Comparison of ENCODE assay signal across 13 mouse cellular contexts in genomic region chr3:152113496-152113895, GRCm38 (mm10). TPM values are rescaled to one million over a fixed set of nuclear protein-coding genes. Genes with fewer than 3 reads are reported as not detected.
DNase-seq lines count a peak whose midpoint lies in the region; ATAC-seq and TF ChIP-seq lines count a peak whose summit lies in the region.
"Had no signal": no experiment of that assay in that cellular context is flagged by ENCODE, and none has a peak within 500 bp of the region (broad histone marks: within the 10 kb centered on the region; RNA-seq: fewer than 3 reads in every experiment).

No protein-coding gene starts in this region.

- TF ChIP-seq POLR2A in heart, adult 2 months (IDR thresholded peaks at IDR 0.05; ENCODE audit: insufficient read depth, low read depth, low read length), result no peak

- H3K27ac ChIP-seq in heart, adult 2 months, result peak overlapping the region; percentile 73
- H3K27ac ChIP-seq in intestine, embryonic 15.5 days, result peak overlapping the region; percentile 33
- H3K27ac ChIP-seq in liver, postnatal 0 days (ENCODE audit: low read depth), result peak overlapping the region; percentile 55
- H3K27ac ChIP-seq in forebrain, embryonic 13.5 days, result no peak overlapping the region
- H3K27ac ChIP-seq: layer of hippocampus, adult 2 months; limb, embryonic 12.5 days had no signal

- no peak overlapping the region for H3K4me3 ChIP-seq in heart, adult 2 months
- H3K4me3 ChIP-seq in intestine, embryonic 15.5 days (replicated peaks), result no peak overlapping the region
- H3K4me3 ChIP-seq in liver, postnatal 0 days (ENCODE audit: low read depth, low read length), result no peak overlapping the region
- no peak overlapping the region for H3K4me3 ChIP-seq in forebrain, embryonic 13.5 days
- H3K4me3 ChIP-seq: layer of hippocampus, adult 2 months; limb, embryonic 12.5 days had no signal

- intact Hi-C loops in heart, adult 2 months (cut with DNase I), result loop anchor here (10.0 kb wide), 2 partner anchors 51 to 201 kb away; partner anchors contain the start of gene Gipc2

- DNase-seq in heart, adult 2 months, result peak in 1 of 2 experiments; percentile 17
- DNase-seq in heart, adult 8-10 months (ENCODE audit: low spot score), result no peak
- peak; percentile 58 to 79 for DNase-seq in kidney, postnatal 25 days
- DNase-seq in liver, postnatal 0 days, result no peak
- no peak for DNase-seq in cerebellum, adult 8-10 months
- DNase-seq in right cerebral cortex, postnatal 10 days (ENCODE audit: low spot score in 2 of 2), result no peak
- DNase-seq: cerebellum, adult 9-10 months had no signal

- H3K9me3 ChIP-seq in intestine, embryonic 15.5 days, result no peaks in the 10 kb centered on the region
- no peaks in the 10 kb centered on the region for H3K9me3 ChIP-seq in liver, postnatal 0 days (ENCODE audit: low read length)
- no peaks in the 10 kb centered on the region for H3K9me3 ChIP-seq in forebrain, embryonic 13.5 days (replicated peaks)

- peak; percentile 72 for ATAC-seq in intestine, embryonic 15.5 days
- ATAC-seq in liver, postnatal 0 days, result peak; percentile 43
- no peak for ATAC-seq in forebrain, embryonic 13.5 days

- H3K4me2 ChIP-seq in intestine, embryonic 15.5 days (replicated peaks), result no peak overlapping the region
- H3K4me2 ChIP-seq in liver, postnatal 0 days (ENCODE audit: low read depth, low read length), result 0 out of 2 replicates have a peak overlapping the region, but pooled peaks have one; percentile 27
- no peak overlapping the region for H3K4me2 ChIP-seq in forebrain, embryonic 13.5 days
- H3K4me2 ChIP-seq: limb, embryonic 12.5 days had no signal

- no peak overlapping the region for H3K9ac ChIP-seq in heart, adult 2 months (ENCODE audit: low read depth, low read length)
- no peak overlapping the region for H3K9ac ChIP-seq in intestine, embryonic 15.5 days
- H3K9ac ChIP-seq in liver, postnatal 0 days (replicated peaks), result peak overlapping the region; percentile 13; the same call in 1 of the 2 replicates
- no peak overlapping the region for H3K9ac ChIP-seq in forebrain, embryonic 13.5 days
- H3K9ac ChIP-seq: limb, embryonic 12.5 days had no signal

- WGBS in heart, adult 2 months, result 81% methylated on average over 7 of the region's 7 CpGs
- 69% methylated on average over 7 of the region's 7 CpGs for WGBS in intestine, embryonic 15.5 days
- 56% methylated on average over 7 of the region's 7 CpGs for WGBS in liver, postnatal 0 days (ENCODE audit: insufficient replicate concordance)
- WGBS in forebrain, embryonic 13.5 days, result 80% methylated on average over 7 of the region's 7 CpGs

- H3K36me3 ChIP-seq in heart, adult 2 months (ENCODE audit: control insufficient read depth, insufficient read depth, low read length), result no peaks in the 10 kb centered on the region
- no peaks in the 10 kb centered on the region for H3K36me3 ChIP-seq in intestine, embryonic 15.5 days
- H3K36me3 ChIP-seq in liver, postnatal 0 days (replicated peaks; ENCODE audit: insufficient read depth, low read length), result no peaks in the 10 kb centered on the region
- no peaks in the 10 kb centered on the region for H3K36me3 ChIP-seq in forebrain, embryonic 13.5 days (ENCODE audit: poor library complexity, severe bottlenecking)
- H3K36me3 ChIP-seq: limb, embryonic 12.5 days had no signal

- TF ChIP-seq EP300 in heart, adult 2 months (IDR thresholded peaks at IDR 0.05; ENCODE audit: insufficient read depth, low read depth, low read length), result no peak
- no peak for TF ChIP-seq EP300 in liver, postnatal 0 days (IDR thresholded peaks at IDR 0.05; ENCODE audit: low read depth)

- H3K79me2 ChIP-seq in heart, adult 2 months (replicated peaks; ENCODE audit: control insufficient read depth, insufficient read depth, low read length), result no peaks in the 10 kb centered on the region

- H3K27me3 ChIP-seq in heart, adult 2 months (ENCODE audit: control insufficient read depth, insufficient read depth, low read length), result no peaks in the 10 kb centered on the region
- H3K27me3 ChIP-seq in intestine, embryonic 15.5 days (replicated peaks), result no peaks in the 10 kb centered on the region
- H3K27me3 ChIP-seq in liver, postnatal 0 days (ENCODE audit: insufficient read depth, low read length), result no peaks in the 10 kb centered on the region
- H3K27me3 ChIP-seq in forebrain, embryonic 13.5 days, result 0 out of 2 replicates have a peak, but pooled peaks cover 12% of the 10 kb centered on the region
- H3K27me3 ChIP-seq: limb, embryonic 12.5 days had no signal

- H3K4me1 ChIP-seq in heart, adult 2 months (ENCODE audit: control insufficient read depth, insufficient read depth, low read length), result peaks cover 8% of the 10 kb centered on the region
- H3K4me1 ChIP-seq in intestine, embryonic 15.5 days (replicated peaks), result peaks cover 6% of the 10 kb centered on the region
- peaks cover 31% of the 10 kb centered on the region for H3K4me1 ChIP-seq in liver, postnatal 0 days (ENCODE audit: insufficient read depth)
- H3K4me1 ChIP-seq in forebrain, embryonic 13.5 days, result peaks cover 6% of the 10 kb centered on the region; the same call in 1 of the 2 replicates

- no peak for TF ChIP-seq CTCF in heart, adult 2 months (IDR thresholded peaks at IDR 0.05)
- no peak for TF ChIP-seq CTCF in liver, postnatal 0 days (IDR thresholded peaks at IDR 0.05; ENCODE audit: low read depth)

RNA-seq across cellular contexts. Expression of gene Gipc2, which starts 52.5 kb away (rescaled TPM):
- 1 to 10 TPM; 3.5 to 6.1 TPM for total RNA-seq in heart, adult 2 months (2021)
- polyA plus RNA-seq in heart, adult 2 months (2012; rRNA removed), result 4.8 and 5.2 TPM in 2 replicates
- total RNA-seq in heart, adult 8-10 months (2022), result 1 to 10 TPM; 3.0 to 4.8 (median 3.4) TPM
- polyA plus RNA-seq in intestine, embryonic 15.5 days (2015; fragmentation: Nextera tagmentation; extraction: Ambion mirVana), result 171 and 172 TPM in 2 replicates
- 3.5 and 5.0 TPM in 2 replicates for polyA plus RNA-seq in liver, postnatal 0 days (2015; fragmentation: Nextera tagmentation; extraction: Ambion mirVana)
- polyA plus RNA-seq in forebrain, embryonic 13.5 days (2015; fragmentation: Nextera tagmentation; extraction: Ambion mirVana), result 2.1 and 2.6 TPM in 2 replicates
- total RNA-seq: hematopoietic stem cell, adult 5-6 weeks; megakaryocyte progenitor cell, adult 5-6 weeks had no signal

Comparison
In these comparisons a context has a peak if more than half of its experiments do, and no peak if none do; other contexts are left out.
1. DNase-seq: peak in kidney, postnatal 25 days (2 of 2); none in heart, adult 8-10 months (single experiment), liver, postnatal 0 days (single experiment), cerebellum, adult 8-10 months (single experiment) and right cerebral cortex, postnatal 10 days (0 of 2).
2. RNA of gene Gipc2, which starts 52.5 kb away (polyA plus RNA-seq): 171 to 172 TPM in intestine, embryonic 15.5 days; 4.8 to 5.2 TPM in heart, adult 2 months, 3.5 to 5.0 TPM in liver, postnatal 0 days and 2.1 to 2.6 TPM in forebrain, embryonic 13.5 days; every median in the first group is over 10 times any median in the second.